Mouse (Mus musculus): ENCODE measurements around the gene Caprin1.

Caprin1 gene

DNA sequence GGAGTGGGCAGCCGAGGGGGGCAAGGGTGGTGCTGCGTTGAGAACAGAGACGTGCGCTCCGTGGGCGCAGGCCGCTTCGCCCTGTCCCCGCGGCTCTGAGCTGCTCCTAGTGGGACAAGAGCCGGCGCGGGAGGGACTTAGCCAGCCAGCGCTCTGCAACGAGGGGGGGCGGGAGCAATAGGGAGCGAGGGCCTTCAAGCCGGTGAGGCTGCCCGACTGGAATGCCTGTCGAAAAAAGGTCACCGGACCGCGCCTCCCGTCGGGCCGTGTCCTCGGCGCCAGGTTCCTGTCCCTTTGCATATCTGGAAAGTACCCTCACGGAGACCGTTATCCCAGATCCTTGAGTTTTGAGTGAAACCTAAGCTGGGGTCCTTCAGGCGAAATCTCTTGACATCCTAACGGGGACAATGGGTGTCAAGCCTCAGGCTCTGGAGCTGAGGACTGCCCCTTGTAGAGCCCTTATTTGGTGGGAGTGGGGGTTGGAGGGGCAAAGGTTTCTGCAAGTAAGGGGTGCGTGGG is at the start of gene Caprin1:
TSS of gene Caprin1 (minus strand) at position 159 of the 519 bp plus-strand sequence.
- peak; percentile 95 for DNase-seq (ENCODE audit: low read depth)

DNA sequence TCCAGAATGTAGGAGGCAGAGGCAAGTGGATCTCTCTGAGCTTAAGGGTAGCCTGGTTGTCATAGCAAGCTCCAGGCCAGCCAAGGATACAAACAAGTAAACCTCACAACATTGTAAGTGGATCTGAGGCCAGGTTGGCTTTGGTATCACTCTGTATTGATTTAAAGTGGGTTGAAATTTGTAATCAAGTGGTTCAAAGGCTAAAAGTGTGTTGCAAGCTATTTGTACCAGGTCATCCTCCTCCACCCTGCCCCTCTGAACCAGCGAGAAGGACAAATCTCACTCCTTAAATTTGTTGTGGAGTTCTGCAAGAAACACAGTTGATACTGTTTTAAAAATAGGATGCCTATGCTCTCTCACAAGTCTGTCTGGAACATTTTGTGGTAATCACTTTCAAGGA is 49.4 kb upstream of the Caprin1 start:
- DNase-seq (ENCODE audit: low read depth): no peak

DNA sequence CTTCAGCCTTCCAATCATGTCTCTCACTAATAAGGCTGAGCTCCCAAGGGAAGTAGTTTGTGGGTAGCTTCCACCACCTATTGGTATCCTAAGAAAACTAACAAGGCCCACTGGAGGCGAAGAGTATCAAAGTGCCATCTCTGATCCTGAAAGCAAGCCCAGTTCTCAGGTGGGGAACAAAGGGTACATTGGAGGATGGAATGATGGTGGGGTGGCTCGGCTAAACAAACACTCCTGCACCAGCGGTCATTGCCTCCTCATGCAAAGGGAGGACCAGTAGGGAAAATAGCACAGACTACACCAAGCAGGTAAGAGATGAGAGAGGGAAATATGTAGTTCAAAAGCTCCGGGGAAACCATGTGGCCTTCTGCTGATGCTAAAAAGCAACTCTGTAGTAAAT is 48.8 kb upstream of the Caprin1 start:
- no peak for DNase-seq (ENCODE audit: low read depth)

DNA sequence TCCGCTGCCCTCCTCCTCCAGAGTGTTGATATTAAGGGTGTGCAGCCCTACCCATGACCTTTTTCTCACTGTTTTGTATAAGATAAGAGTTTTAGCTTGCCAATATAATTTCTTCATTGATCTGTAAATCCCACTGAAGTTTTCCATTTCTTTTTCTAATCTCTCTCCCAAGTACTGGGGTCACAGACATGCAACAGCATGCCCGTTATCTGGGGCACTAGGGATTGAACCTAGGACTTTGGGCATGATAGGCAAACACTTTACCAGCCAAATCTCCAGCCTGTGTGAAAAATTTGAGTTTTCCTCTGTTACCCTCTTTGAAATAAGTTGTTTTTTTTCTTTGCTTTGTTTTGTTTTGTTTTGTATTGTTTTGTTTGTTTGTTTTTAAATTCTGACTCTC is 46.6 kb upstream of the Caprin1 start:
- DNase-seq (ENCODE audit: low read depth): no peak

DNA sequence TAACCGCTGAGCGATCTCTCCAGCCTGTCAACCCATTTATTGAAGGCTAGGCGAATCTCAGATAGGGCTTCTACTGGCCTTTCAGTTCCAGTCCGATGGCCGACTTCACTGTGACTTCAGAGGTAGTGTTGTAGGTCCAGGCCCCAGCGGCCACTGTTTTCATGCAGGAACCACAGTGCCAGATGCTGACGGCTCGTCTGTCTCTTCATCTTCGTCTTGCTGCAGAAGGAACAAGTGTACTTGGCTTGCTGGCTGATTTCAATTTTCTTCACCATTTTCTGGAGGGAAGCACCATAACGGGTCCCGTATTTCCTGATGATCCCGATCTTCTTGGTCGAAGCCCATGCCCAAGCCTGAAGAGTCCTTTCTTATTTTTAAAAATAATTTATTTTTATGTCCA is 45.9 kb upstream of the Caprin1 start:
- DNase-seq (ENCODE audit: low read depth): no peak

DNA sequence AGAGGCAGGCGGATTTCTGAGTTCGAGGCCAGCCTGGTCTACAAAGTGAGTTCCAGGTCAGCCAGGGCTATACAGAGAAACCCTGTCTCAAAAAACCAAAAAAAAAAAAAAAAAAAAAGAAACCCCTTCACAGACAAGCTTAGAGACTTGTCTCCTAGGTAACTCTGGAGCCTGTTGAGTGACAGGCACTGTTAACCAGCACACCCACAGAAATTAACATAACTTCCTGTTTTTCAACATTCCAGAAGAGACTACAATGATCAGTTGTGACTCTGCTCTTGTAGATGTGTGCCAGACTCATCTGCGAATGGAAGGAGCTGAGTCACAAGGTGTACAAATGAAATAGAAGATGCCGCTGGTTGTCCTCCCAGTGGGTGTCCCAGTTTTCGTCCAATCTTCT is 44.9 kb upstream of the Caprin1 start:
- no peak for DNase-seq (ENCODE audit: low read depth)

DNA sequence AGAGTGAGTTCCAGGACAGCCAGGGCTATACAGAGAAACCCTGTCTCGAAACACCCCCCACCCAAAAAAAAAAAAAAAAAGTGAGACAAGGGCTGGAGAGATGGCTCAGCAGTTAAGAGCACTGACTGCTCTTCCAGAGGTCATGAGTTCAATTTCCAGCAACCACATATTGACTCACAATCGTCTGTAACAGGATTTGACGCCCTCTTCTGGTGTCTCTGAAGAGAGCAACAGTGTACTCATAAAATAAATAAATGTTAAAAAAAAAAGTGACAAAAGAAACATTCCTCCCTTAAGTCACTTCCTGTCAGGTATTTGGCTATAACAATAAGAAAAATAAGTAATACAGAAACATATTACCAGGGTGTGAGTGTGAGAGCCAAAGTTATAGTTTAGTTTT is 41.0 kb upstream of the Caprin1 start:
- DNase-seq (ENCODE audit: low read depth): no peak

DNA sequence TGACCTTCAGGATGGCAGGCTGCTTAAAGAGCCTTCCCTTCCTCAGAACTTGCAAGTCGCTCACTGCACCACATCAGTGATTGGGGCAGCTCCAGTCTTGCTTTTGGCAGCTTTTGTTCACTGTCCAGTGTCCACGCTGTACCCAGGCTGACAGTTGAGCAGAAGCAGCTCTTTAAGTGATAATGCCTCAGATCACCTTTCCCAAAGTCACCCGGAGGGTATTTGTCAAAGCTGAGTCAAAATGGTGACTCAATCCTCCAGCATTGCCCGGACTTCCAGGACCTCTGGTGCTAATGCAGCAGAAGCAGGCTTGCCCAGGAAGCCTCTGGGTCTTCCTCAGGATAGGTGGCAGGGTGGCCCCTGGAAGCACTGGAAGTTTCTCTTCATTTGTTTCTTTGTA is 39.7 kb upstream of the Caprin1 start:
- DNase-seq (ENCODE audit: low read depth): no peak

DNA sequence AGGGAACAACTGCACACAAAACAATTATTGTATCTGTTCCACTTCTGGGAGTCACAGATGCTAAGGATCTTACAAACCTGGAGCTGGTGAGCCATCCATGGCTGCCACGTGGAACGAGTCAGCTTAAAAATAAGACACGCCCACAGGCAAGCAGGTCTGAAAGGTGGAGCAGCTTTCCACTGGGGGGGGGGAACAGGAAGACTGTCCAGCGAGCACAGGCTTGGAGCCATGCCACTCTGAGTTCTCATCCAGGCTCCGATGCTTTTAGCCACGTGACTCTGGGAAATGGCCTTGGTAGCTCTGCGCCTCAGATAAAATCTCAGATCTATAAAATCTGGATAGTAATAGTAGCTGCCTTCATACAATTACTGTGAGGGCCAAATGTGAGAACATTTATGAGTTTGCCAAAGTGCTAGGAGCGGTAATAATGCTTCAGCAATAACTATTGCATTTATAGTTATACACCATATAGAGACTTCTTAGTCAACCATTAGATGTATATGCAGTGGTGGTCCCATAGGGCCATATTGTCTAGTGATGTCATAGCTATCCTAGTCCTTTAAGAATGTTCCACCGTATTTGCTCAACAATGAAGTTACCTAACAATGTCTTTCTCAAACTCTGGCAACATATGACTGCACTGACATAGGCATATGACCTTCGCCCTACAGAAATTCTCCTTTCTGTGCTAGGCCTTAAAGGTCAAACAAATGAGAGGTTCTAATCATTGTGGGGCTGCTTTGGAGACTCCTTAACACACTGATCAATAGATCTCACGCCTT is 38.4 kb upstream of the Caprin1 start:
- no peak for DNase-seq (ENCODE audit: low read depth)

DNA sequence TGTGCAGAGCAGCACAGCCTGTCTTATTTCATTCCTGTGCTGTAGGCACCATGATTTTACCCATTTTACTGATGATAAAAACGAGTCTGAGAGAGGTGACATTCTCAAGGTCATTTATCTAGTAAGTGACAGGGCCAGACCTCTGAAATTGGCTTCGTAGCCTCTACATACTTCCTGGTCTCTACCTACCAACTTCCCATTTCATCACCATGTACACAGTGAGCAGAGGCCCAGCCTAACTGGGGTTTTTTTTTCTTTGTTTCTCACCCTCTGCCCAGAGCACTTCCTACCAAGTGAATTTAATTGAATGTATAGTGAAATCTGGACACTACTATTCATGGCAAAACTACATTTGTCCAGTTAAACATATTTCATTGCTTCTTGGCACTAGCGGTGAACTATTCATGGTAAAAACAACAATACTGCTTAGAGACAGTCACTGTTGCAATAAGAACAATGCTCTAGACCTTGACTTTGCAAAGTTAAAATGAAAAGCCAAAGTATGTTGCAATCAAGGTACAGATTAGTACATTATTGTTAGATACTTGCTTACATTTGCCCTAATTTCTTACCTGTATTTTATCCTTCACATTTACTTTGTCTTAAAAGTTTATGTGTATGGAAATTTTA is 36.5 kb upstream of the Caprin1 start:
- DNase-seq (ENCODE audit: low read depth): no peak

DNA sequence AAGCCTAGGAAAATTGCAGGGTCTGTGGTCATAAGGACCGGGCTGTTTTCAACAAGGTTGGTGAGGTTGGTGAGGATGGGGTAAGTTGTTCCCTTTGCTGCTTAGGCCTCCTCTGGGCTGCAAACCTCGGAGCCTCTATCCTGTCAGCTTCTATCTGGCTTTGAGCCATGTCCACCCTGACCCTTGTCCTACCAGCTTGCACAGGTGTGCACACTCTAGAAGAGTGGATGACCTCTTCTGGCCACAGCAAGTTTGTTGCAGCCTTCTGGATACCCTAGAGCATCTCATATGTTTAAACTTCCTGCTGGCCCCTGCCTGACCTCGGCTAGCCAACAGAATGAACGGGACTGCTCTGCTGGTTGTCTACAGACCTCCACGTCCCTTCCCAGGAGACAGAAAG is 35.5 kb upstream of the Caprin1 start:
- DNase-seq (ENCODE audit: low read depth): no peak

DNA sequence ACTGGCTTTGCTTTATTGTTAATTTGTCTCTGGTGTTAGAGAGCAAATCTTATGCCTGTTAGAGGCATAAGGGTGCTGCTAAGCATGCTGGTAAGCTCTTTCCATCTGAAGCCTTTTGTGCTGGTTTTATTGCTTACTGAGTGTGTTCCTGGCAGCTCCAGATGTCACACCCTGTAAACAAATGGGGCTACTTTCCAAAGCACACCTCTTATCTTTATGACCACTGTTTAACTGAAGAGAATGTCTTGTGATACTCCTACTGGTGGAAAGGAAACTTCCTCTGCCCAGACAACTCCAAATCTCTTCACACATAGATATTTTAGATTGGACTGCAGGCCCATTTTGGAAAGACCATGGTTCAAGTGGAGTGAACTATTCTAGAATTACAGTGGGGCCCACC is 31.5 kb upstream of the Caprin1 start:
- no peak for DNase-seq (ENCODE audit: low read depth)

DNA sequence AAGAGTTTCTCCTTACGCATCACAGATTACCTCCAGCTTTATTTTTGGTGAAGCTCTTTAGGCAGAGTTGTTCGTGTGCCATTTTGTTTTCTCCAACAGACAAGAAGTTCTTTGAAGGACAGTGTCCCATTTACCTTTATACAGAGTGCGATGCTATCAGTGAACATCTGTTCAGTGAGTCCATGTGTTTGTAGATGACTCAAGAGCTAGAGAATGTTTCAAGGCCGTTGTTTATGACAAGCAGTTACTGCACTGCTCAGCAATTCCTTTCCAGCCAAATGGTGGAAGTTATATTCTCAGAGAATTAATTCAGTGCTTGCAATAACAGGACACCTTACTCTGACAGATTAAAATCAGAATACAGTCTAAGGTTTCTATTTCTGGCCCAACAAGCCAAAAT is 27.5 kb upstream of the Caprin1 start:
- no peak for DNase-seq (ENCODE audit: low read depth)

DNA sequence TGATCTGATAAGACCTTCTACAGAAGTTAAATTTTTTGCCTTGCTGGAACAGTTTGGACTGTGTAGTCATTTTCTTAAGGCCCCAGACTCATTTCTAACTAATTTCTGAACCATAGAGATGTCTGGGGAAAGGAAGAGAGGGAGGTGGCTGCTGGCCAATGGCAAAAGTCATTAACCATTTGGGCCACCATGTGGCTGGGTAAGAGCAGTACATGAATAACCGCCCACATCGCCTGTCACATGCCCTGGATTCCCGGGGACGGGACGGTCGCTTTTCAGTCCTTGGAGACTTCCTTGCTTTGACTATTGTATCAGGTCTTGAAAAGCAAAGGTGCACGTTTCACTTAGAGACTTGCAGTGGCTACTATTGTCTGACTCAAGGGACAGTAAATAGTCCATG is 25.1 kb upstream of the Caprin1 start:
- no peak for DNase-seq (ENCODE audit: low read depth)

DNA sequence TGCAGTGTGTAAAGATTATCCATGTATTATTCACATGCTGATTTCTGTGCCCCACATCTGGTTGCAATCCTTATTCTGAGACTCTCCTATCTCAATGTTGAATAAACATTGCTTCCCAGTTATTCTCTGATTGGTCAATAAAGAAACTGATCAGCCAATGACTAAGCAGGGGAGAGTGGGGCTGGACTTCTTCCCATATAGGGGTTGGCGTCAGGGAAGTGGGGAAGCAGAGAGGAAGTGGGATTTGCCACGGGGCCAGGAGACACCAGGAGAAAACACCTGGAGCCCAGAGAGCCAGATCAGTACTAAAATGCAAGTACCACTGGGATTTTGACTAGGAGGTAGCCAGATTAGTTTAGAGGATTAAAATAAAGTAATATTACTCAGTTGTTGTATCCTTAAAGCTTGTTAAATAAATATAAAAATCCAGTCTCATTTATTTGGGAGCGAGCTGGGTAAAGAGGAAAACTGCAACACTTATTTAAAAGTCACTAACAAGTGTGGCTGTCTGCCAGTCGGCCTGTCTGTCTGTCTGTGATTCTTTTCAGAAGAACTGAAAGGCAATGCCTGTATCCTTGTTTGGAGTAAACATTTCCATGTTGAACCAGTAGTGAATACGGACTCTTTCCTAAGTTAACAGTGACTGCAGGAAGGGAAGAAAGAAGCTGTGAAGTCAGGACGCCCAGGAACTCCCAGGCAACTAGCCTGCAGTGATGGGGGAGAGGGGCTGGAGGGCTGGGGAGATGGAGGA is 19.9 kb upstream of the Caprin1 start:
- DNase-seq (ENCODE audit: low read depth): peak; percentile 80

DNA sequence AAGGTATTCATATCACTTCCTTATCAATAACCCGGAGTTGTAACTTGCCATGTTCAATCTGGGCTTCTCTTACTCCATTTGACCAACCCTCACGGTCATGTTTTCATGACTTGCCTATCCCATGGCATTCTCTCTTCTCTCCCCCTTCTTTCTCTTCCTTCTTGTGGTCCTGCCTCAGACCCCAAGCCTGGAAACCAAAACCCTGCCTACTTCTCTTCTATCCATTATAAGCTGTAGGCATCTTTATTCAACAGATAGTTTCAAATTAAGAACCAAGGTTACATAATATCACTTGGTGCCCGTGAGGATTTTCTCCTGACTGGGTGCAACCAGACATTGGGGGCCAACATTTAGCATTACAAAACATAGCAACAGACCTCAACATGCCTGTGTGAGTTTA is 18.5 kb upstream of the Caprin1 start:
- DNase-seq (ENCODE audit: low read depth): no peak

DNA sequence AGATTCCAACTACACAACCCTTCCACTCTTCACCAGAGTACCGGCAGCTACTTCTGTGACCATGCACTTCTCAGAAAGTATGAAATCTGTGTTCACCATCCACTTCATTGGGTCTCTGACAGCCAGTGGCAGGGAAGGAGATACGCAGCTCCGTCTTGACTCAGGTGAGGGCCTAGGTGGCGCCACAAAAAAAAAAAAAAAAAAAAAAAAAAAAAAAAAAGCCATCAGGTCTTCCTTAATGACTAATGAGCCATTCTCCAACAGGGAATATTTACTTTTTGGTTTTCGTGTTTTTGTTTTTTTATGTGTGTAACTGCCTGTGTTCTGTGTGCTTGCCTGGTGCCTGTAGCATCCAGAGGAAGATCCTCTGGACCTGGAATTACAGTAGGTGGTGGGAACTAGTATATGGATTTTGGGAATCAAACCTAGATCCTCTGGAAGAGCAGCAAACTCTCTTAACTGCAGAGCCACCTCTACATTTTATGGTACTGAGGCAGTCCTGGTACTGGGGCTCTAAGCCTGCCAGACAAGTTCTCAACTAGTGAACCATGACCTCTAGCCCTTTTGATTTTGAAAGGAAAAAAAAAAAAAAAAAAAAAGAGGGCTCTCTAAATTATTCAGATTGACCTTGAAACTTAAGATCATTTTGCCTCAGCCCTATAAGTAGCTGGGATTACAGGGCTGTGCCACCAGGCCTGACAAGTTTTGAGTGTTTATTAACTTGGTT is 14.2 kb upstream of the Caprin1 start:
- DNase-seq (ENCODE audit: low read depth): no peak

DNA sequence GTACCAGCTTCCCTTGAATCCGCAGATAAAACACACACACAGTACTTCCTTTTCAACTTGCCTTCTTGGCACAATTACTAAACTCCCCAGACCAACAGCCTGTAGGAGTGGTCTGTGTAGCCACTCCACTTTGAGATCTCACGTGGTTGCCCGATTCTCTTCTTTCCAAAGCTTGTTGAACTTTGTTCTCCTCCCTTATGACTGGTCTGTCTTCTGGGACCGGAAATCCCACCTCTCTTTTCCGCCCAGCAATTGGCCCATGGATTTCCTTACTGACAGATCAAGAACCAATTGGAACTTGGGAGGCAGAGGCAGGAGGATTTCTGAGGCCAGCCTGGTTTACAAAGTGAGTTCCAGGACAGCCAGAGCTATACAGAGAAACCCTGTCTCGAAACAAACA is 13.0 kb upstream of the Caprin1 start:
- DNase-seq (ENCODE audit: low read depth): no peak

DNA sequence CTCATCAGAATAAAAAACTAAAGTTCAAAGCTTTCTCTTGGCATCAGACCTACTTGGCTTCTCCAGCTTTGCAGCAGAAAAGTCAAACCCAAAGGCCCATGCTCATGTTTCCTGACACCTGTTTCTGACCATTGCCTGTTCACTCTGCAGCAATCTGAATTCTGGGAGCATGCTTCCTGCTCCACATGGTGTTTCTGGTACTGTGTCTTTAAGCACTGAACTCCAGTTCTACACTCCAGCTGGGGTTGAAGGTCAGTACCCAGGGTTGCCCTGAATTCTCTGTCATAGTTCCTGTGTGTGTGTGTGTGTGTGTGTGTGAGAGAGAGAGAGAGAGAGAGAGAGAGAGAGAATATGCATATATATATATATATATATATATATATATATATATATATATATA is 11.0 kb upstream of the Caprin1 start:
- no peak for DNase-seq (ENCODE audit: low read depth)

DNA sequence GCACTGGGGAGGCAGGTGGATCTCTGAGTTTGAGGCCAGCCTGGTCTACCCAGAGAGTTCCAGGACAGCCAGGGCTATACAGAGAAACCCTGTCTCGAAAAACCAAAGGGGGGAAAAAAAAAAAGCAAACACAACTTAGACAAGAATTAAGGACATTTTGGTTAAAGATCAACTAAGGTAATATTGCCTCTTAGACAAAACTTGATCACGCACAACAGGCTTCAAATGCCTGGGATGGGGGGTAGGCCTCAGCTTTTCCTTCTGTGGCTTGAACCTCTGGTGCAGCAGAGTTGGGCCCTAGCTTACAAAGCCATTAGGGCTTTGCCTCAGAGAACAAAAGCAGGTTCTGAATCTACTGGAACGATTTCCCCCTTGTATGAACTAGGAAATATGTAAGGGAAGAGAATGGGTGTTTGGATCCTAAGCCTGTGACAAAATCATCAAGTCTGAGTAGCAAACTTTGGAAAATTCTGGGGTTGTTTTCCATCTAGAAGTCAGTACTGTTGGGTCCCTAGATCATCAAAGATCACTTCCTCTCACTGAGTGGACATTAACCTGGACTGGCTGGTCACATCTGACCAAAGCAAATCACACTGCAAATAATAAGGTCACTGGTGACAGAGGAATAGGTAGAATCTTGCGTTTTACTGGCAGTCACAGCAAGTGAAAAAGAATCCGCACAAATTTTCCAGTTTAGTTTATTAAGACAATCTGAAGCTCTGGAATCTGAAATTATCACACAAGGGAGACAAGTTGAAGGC is 6.5 kb upstream of the Caprin1 start:
- DNase-seq (ENCODE audit: low read depth): no peak

DNA sequence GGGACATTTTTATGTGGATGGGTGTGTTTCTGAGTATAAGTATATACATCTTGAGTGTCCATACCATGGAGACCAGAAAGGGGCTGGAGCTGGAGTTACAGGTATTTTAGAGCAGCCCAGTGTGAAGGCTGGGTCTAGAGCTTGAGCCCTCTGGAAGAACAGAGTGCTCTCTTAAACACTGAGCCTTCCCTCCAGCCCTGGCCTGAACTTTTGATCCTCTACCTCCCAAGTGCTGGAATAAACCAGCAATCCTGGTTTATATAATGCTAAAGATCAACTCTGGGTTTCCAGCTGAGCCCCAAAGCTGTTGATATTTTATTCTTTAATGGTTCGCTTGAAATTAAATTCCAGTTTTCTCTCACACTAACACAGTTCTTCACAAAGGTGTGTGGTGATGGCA is 5.0 kb upstream of the Caprin1 start:
- DNase-seq (ENCODE audit: low read depth): no peak
